Mouse (Mus musculus) adrenal gland, adult 8-10 months (tissue): ENCODE results near the gene Cdc42bpg. TPM values are rescaled to one million over a fixed set of nuclear protein-coding genes. Genes with fewer than 3 reads are reported as not detected.

Experiments
- DNase-seq: peaks from one replicate; pipeline ENCODE4 v3.0.0; 2022
- total RNA-seq, 4 experiments: library from RNA; stranded (reverse); gene quantifications; 2 replicates each; pipeline ENCODE4 v1.2.4; 2022

The Cdc42bpg gene
- total RNA-seq, 4 experiments from 2014 or later = 24.4 to 45.7 (median 38.4) TPM

- DNase-seq = no peak
These were observed 27.7 kb downstream of the Cdc42bpg start for GRCm38 (mm10) chr19:6333761-6334595.

- DNase-seq = peak; percentile 96
These were observed 28.6 kb downstream of the Cdc42bpg start, which contains the start of gene Men1 for GRCm38 (mm10) chr19:6334673-6335457. Men1 (plus strand) TSS chr19:6334979.

- no peak for DNase-seq
These were observed 29.2 kb downstream of the Cdc42bpg start for GRCm38 (mm10) chr19:6335458-6335827.

- DNase-seq = no peak
These were observed 30.7 kb downstream of the Cdc42bpg start for GRCm38 (mm10) chr19:6336920-6337319.

GRCm38 (mm10) chr19:6338171-6338570 lies 31.9 kb downstream of the Cdc42bpg start:
- no peak for DNase-seq

- no peak for DNase-seq
These were observed 32.5 kb downstream of the Cdc42bpg start for GRCm38 (mm10) chr19:6338716-6339115.

- DNase-seq = no peak
These were observed 32.9 kb downstream of the Cdc42bpg start for GRCm38 (mm10) chr19:6339191-6339590.

- no peak for DNase-seq
These were observed 33.7 kb downstream of the Cdc42bpg start for GRCm38 (mm10) chr19:6339890-6340504.

GRCm38 (mm10) chr19:6340524-6341452 lies 34.5 kb downstream of the Cdc42bpg start, which contains the start of gene Map4k2:
Map4k2 (plus strand) TSS chr19:6341135.
- DNase-seq = peak; percentile 76

GRCm38 (mm10) chr19:6341453-6342077 lies 35.3 kb downstream of the Cdc42bpg start:
- no peak for DNase-seq

- no peak for DNase-seq
These were observed 36.1 kb downstream of the Cdc42bpg start for GRCm38 (mm10) chr19:6342276-6342933.

GRCm38 (mm10) chr19:6343066-6343925 lies 37.0 kb downstream of the Cdc42bpg start:
- no peak for DNase-seq

GRCm38 (mm10) chr19:6343996-6344395 lies 37.7 kb downstream of the Cdc42bpg start:
- DNase-seq = no peak

GRCm38 (mm10) chr19:6346023-6346422 lies 39.8 kb downstream of the Cdc42bpg start:
- no peak for DNase-seq

- no peak for DNase-seq
These were observed 40.4 kb downstream of the Cdc42bpg start for GRCm38 (mm10) chr19:6346661-6347060.

- DNase-seq = no peak
These were observed 41.4 kb downstream of the Cdc42bpg start for GRCm38 (mm10) chr19:6347615-6348014.

GRCm38 (mm10) chr19:6348717-6349116 lies 42.5 kb downstream of the Cdc42bpg start:
- DNase-seq = no peak

GRCm38 (mm10) chr19:6349215-6349983 lies 43.1 kb downstream of the Cdc42bpg start:
- DNase-seq = no peak
